Mouse (Mus musculus) layer of hippocampus, postnatal 25 days (tissue): ENCODE data around the gene Zfp523. TPM values are rescaled to one million over a fixed set of nuclear protein-coding genes. Genes with fewer than 3 reads are reported as not detected.

Source experiments
- DNase-seq, 2 experiments: peaks; one replicate each; pipeline ENCODE4 v3.0.0; 2022; ENCODE audit warnings: mixed read lengths in 2 of 2, low spot score in 1 of 2; ENCODE audit errors: extremely low spot score in 1 of 2
- total RNA-seq, 2 experiments: library from RNA; stranded (reverse); gene quantifications; 2 replicates each; pipeline ENCODE4 v1.2.3; 2021

The Zfp523 gene
- total RNA-seq, 2 experiments from 2014 or later, result 95.9 to 109 TPM

DNA sequence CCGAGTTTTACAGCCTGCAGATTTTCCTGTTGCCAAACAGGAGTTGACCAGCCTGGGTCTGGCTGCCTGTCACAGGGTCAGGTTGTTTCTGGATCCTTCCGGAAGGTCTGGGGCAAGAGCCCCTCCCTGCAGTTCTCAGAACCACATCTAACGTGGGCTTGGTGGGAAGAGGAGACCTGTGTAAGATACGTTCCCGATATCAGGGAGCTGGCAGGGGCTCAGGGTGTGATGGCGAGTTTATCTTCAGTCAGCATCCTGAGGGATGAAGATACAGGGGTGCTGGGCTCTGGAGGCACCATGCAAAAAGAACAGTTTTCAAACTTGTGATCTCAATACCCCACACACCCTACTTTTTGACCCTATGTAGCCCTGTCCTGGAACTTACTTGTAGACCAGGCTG, 60.9 kb downstream of the Zfp523 start:
- DNase-seq, result no peak

DNA sequence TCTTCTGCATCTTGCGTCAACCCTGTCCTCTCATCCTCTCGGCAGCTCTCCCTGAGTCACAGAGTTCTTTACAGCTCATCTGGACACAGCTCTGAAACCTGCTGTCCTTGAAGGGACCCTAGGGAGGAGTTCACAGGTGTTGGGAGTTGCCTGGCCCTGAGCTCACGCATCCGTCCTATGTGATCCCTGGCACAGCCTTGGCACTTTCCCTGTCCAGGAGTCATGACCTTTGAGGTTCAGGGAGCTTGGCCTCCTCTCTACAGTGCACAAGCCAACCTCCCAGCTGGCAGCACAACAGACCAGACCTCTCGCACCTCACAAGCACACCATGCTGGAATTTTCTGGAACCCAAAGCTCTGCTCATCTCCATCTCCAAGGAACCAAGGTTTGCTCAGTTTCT, 63.9 kb downstream of the Zfp523 start:
- no peak for DNase-seq

DNA sequence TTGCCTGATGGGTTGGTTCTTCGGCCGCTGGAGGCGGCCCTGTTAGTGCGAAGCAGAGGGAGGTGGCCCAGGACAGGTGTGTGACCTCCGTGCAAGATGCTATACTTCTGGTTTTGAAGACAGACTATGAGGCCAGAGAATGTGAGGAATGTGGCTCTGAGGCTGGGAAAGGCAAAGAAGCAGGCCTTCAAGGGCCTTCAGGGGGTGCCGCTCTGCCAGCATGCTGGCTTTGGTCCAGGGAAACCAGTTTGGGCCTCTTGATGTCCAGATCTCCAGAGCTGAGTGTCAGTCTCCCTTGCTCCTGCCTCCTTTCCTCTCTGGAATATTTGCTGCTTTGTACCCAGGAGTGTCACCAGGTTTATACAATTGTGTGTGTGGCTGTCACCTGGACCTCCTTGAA, 65.4 kb downstream of the Zfp523 start:
- no peak for DNase-seq

DNA sequence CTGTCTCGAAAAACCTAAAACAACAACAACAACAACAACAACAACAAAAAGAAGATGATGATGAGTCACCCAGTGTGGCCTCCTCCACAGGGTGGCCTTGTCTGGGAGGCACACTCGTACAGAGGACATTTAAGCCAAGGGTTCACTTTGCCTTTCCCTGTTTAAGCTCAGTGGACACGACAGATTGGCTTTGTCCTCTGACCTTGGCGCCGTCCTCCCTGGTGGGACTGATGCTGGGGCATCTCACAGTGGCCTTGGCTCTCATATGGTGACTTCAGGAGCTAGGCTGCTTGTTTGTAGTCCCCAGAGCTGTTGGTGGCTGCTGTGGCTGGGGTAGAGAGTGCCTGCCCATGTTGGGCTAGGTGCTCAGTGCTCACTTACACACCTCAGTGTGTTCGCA, 67.3 kb downstream of the Zfp523 start:
- DNase-seq, result no peak

DNA sequence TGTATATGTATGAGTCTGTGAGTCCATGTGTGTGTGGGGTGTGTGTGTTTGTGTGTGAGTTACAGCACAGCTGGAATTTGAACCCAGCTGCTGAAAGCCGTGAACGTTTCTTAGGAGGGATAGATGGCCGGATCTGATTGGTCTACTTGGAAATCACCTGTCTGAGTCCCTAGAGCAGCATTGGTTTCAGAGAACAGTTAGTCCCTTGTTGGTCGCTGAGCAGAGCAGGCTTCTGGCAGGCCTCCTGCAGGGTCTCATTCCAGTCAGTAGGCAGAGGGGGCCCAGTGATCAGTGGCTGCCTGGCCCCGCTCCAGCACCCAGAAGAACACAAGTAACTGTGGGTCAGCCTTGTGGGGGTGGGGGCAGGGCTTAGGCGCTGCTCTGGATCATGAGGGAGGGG, 67.8 kb downstream of the Zfp523 start:
- DNase-seq, result no peak

DNA sequence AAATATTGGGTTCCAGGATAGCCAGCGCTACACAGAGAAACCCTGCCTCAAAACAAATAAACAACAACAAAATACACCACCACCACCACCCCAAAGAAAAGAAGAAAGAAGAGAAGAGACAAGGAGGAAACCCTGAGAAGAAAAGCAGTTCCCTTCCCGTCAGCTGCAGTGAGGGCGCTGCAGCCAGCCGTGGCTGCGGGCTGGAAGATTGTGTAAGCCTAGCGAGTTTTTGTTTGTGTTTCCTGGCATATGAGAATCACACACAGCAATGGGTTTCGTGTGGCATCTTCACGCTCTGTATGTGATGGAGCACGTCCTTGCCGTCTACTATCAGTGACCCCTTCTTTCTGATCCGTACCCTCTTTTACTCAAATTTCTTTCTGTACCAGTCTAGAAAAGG, 69.7 kb downstream of the Zfp523 start:
- DNase-seq, result no peak

- DNase-seq, result no peak
Measured at GRCm38 (mm10) chr17:28247613-28248012, 70.7 kb downstream of the Zfp523 start.

DNA sequence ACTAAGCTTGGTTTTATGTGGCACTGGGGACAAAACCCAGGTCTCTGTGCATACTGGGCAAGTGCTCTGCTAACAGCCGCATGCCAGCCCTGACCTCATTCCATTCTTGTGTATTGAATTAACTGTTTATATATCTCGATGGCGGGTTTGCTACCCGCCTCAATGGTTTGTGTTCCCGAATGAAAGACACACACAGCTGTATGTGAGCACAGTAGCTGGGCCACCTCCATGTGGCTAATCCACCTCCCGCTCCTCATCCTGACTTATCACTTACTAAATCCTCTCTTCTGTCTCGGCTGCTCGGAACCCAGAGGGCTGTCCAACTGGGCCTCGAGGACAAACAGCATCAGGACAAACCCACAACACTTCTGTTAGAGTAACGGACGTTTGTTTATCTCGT, 72.1 kb downstream of the Zfp523 start:
- DNase-seq, result no peak

GRCm38 (mm10) chr17:28251579-28252280, 74.8 kb downstream of the Zfp523 start:
- no peak for DNase-seq

DNA sequence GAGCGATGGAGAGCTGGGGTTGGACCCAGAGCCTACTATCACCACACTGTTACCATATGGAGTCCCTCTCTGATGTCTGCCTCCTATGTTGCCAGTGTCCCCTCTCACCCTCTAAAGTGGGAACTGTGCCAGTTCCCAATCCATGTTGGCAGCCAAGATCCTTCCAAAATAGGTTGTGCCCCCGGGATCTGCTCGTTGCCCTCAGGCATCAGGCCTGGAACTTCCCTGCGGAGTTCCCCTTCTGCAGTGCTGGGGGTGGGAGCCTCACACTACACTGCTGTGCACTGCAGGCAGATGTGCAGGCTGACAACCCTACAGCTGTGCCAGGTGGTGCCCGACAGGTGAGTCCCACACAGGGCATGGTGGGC, 75.3 kb downstream of the Zfp523 start:
- DNase-seq, result no peak

- DNase-seq, result no peak
Measured at GRCm38 (mm10) chr17:28253216-28253615, 76.3 kb downstream of the Zfp523 start.

DNA sequence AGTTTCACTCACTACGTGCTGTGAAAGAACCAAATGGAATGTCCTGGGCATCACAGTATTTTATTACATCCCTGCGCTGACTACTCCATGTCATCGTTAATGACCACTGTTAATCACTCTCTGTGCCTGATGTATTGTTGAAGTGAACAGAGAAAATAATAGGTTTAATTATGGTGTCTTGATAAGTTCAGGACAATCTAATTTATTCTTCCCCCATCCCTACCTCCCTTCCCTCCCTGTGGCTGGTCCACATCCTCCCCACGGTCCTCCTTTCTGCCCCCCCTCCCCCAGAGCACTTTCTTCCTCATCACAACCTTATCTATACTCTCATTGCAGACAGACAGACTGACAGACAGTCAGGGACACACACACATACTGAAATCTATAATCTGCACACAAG, 77.9 kb downstream of the Zfp523 start:
- no peak for DNase-seq

Other genes with a start within 250 kb of the Zfp523 start
- gene Tcp11, start 96.5 kb upstream of the Zfp523 start, total RNA-seq, result 1 to 10 TPM; 1.2 to 1.3 TPM
- gene Scube3, start 35.0 kb upstream of the Zfp523 start, total RNA-seq, result 1 to 10 TPM; 1.0 to 1.1 TPM
- 1 to 10 TPM; 2.5 to 3.2 TPM for gene Def6, start 30.6 kb downstream of the Zfp523 start, total RNA-seq
- gene Ppard, start 55.6 kb downstream of the Zfp523 start, total RNA-seq, result 10 to 100 TPM; 19.9 to 22.9 TPM
- 10 to 100 TPM; 22.6 to 27.1 TPM for gene Fance, start 136.4 kb downstream of the Zfp523 start, total RNA-seq
- 100 to 1,000 TPM; 353 to 376 TPM for gene Rpl10a, start 151.3 kb downstream of the Zfp523 start, total RNA-seq
- gene Tead3, start 173.7 kb downstream of the Zfp523 start, total RNA-seq, result 1 to 10 TPM; 2.2 to 4.0 TPM
- not detected for gene Tulp1, start 188.1 kb downstream of the Zfp523 start, total RNA-seq